In the genomic region with DNA sequence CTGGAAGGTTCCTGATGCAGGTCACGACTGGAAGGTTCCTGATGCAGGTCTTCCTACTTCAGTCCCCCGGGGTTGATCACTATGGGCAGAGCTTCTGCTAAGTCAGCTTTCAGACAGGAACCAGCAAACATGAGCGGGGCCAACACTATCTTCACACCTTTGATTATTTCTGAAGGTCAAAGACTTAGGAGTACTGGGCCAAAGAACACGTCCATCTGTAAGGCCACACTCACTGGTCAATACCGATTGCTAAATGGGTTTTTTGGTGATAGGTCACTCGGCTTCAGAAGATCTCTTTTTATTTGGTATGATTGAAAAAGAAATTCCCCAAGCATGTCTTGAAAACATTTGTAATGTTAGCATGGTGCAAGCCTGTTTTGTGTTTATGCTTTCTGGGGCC, we compare ENCODE assay signal across 28 mouse cellular contexts.
"Had no signal": no experiment of that assay in that cellular context is flagged by ENCODE, and none has a peak within 500 bp of the region (broad histone marks: within the 10 kb centered on the region; RNA-seq: fewer than 3 reads in every experiment).

No protein-coding gene starts in this region.

- H3K4me3 ChIP-seq: embryonic facial prominence, embryonic 10.5 days; embryonic facial prominence, embryonic 12.5 days; embryonic facial prominence, embryonic 13.5 days; embryonic facial prominence, embryonic 15.5 days; erythroblast, embryonic 14.5 days; forebrain, embryonic 10.5 days; forebrain, embryonic 12.5 days; forebrain, embryonic 13.5 days; forebrain, embryonic 15.5 days; gastrocnemius, adult 2 months; heart, adult 2 months had no signal

- H3K27ac ChIP-seq: embryonic facial prominence, embryonic 10.5 days; embryonic facial prominence, embryonic 12.5 days; embryonic facial prominence, embryonic 13.5 days; embryonic facial prominence, embryonic 15.5 days; forebrain, embryonic 10.5 days; forebrain, embryonic 12.5 days; forebrain, embryonic 13.5 days; forebrain, embryonic 15.5 days; gastrocnemius, adult 2 months; heart, adult 2 months had no signal

- H3K9me3 ChIP-seq: embryonic facial prominence, embryonic 12.5 days; embryonic facial prominence, embryonic 13.5 days; embryonic facial prominence, embryonic 15.5 days; forebrain, embryonic 15.5 days had no signal

- H3K4me1 ChIP-seq: forebrain, embryonic 15.5 days had no signal

- DNase-seq: cerebellum, adult 8-10 months; cerebellum, adult 9-10 months; cerebellum, adult 9-11 months; cerebellum, postnatal 10 days; cerebellum, postnatal 14 days; cerebellum, postnatal 25 days; cerebellum, postnatal 36 days; embryo, embryonic 11 days; forebrain, postnatal 0 days; gastrocnemius, adult 2 months; gastrocnemius, postnatal 10 days; gastrocnemius, postnatal 14 days; gastrocnemius, postnatal 25 days; gastrocnemius, postnatal 36 days; heart, adult 11 months; heart, adult 18-20 months; heart, adult 2 months had no signal

- H3K27me3 ChIP-seq: embryonic facial prominence, embryonic 13.5 days; embryonic facial prominence, embryonic 15.5 days; forebrain, embryonic 12.5 days; forebrain, embryonic 13.5 days; forebrain, embryonic 15.5 days had no signal

- ATAC-seq: forebrain, embryonic 13.5 days; forebrain, embryonic 14.5 days; forebrain, embryonic 15.5 days; forebrain, embryonic 16.5 days; forebrain, postnatal 0 days had no signal

- H3K36me3 ChIP-seq: embryonic facial prominence, embryonic 10.5 days; embryonic facial prominence, embryonic 12.5 days; embryonic facial prominence, embryonic 13.5 days; embryonic facial prominence, embryonic 15.5 days; forebrain, embryonic 10.5 days; forebrain, embryonic 12.5 days; forebrain, embryonic 15.5 days had no signal

- H3K9ac ChIP-seq: embryonic facial prominence, embryonic 12.5 days; embryonic facial prominence, embryonic 13.5 days; embryonic facial prominence, embryonic 15.5 days; forebrain, embryonic 12.5 days; forebrain, embryonic 13.5 days; forebrain, embryonic 15.5 days; forebrain, postnatal 0 days had no signal

- H3K4me2 ChIP-seq: embryonic facial prominence, embryonic 12.5 days; embryonic facial prominence, embryonic 13.5 days; embryonic facial prominence, embryonic 15.5 days; forebrain, embryonic 12.5 days; forebrain, embryonic 13.5 days; forebrain, embryonic 15.5 days had no signal
